Mouse (Mus musculus): ENCODE results near the gene Ccnd1.

Ccnd1 gene

DNA sequence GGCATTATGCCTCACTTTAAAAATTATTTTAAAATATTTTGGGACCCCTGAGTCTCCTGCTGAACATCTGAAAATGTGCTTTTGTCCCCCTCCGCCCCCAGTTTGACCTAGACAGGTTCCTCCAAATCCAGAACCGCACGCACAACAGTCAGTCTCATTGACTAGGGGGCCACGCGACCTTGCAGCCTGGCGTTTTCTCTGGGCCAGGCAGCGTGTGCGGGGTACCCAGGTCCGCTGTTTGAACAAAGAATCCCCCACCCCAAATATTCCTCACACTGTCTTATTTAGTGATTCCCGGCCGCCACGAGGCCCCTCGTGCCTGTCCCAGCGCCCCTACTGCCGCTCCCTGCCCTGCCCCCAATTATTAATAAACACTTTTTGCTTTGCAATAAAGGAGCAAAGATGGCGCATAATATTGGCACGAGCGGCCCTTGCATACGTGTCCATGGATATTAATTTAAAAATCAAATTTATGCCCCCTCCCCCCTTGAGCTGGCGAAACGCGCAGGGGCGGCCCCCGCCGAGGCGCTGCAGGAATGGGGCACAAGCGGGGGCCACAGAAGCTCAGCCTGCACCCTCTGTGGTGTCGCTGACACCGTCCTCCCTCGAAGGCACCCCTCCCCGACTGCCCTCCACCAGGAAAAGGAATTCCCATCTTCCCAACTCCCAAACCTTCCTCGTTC lies 923 bp downstream of the Ccnd1 start:
- peak; percentile 33 for DNase-seq

DNA sequence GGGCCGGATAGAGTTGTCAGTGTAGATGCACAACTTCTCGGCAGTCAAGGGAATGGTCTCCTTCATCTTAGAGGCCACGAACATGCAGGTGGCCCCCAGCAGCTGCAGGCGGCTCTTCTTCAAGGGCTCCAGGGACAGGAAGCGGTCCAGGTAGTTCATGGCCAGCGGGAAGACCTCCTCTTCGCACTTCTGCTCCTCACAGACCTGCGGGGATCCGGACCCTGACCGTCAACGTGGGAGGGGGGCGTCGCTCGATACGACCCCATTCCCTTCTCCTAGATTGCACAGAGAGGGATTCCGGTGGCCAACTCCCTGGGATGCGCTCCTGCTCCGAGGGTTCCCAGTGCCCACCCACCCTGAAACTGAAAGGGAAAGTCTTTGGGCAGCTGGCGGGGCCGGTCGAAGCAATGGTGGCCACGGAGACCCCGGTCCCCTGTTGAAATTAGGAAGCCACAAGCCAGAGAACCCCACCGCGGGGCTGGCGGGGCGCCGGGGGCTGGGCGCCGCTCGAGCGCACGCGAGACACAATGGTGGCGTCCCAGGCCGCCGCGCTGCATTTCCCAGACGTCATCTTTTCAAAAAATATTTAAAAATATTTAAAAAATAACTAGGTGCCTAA lies 1.7 kb downstream of the Ccnd1 start:
- DNase-seq = peak; percentile 61

DNA sequence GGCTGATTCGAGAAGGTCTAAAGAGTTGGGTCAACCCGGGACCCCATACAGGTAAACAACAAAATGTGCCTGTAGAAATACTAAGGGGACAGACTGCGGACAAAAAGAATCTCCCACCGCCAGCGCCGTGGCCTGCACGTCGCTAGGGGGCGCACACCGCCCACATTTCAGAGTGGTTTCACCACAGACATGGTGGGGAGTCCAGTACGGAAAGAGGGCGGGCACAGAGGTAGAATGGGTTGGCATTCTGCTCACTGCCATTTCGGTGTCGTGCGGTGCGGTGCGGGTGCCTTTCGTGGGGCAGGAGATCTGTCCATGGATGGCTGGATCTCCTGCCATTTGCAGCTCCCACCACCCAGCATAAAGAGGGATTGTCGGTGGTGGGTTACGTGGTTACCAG lies 2.2 kb downstream of the Ccnd1 start:
- DNase-seq = peak; percentile 94

DNA sequence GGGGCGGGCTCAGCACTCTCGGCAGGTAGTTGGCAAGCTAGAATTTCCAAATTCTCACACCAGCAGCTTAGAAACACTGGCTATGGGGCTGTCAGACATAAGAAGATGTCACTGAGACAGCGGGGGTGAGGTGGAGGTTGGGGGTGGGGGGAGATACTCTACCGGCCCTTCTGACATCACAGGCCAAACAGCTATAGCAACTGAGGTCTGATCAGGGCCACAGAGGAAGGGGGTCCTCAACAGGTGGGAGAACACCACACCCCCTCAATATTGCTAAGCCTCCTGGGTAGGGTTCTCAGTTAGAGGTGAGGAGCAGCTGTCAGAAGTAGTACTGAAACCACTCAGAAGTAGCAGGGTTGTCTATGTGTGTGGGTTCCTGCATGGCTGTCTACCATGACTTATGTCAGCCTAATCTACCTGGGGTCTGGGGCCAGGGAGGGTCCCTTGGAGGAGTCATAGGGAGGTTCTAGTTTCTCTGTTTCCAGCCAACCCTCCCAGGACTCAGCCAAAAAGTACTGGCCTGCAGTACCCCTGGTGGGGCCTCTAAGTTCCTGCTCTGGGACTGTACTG lies 3.3 kb downstream of the Ccnd1 start:
- no peak for DNase-seq

DNA sequence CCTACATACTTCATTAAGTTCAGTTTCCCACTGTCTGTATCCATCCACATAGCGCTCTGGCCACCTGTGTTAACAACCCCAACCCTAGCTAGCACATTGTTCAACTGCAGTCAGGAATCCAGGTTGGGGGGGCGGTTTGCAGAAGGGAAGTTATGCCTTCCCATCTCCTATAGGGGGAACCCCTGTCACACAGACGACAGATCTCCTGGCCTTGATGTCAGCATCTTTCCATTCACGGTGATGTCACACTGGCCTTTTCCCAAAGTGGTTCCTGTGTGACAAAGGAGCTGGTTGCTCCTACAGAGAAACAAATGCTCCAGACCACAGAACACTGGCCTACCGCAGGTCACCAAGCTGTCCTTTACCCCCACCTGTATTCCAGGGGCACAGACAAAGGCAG lies 4.2 kb downstream of the Ccnd1 start:
- DNase-seq = peak; percentile 43

DNA sequence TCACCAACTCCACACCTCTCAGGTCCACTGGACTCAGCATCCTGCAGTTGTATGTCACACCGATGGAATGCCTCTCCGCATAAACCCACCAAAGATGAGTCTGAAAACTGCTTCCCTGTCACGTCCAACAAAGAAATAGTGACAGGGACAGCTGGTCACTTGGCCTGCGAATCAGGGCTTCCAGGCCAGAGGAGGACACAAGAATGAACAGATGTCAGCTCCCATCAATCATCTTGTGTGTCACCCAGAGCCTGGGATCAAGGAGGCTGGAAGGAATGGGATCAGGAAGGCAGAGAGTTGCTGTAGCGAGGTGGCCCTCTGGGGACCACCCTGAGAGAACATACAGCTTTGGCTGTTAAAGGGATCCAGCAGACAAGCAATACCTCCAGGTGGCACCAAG lies 4.8 kb downstream of the Ccnd1 start:
- no peak for DNase-seq

DNA sequence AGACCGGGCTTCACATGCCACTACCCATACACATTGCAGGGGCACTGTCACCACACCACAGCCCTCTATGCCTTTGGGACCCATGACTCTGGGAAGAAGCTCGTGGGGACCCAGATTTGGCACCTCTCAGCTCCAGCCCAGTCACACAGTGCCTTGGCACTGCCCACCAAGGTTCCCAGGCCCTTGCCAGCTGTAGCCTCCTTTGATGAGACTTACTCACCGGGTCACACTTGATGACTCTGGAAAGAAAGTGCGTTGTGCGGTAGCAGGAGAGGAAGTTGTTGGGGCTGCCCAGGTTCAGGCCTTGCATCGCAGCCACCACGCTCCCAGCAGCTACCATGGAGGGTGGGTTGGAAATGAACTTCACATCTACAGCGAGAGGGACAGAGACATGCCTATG lies 5.9 kb downstream of the Ccnd1 start:
- no peak for DNase-seq

DNA sequence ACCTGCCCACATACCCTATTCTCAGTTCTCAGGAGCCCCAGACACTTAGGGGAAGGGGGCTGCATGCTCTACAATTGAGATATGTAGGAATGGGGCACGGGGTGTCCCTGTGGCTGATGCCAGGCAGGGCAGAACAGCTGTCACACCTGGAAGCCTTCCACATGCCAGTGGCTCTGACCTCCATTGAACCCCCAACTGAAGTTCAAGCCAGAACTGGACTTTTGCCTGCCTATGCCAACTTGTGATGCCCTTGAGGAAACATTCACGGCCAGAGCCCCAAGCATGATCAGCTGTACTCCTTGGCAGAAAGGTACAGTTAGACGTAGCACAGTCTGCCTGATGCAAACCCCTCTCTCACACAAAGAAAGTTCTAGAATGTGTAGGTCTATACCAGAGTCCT lies 6.4 kb downstream of the Ccnd1 start:
- no peak for DNase-seq

DNA sequence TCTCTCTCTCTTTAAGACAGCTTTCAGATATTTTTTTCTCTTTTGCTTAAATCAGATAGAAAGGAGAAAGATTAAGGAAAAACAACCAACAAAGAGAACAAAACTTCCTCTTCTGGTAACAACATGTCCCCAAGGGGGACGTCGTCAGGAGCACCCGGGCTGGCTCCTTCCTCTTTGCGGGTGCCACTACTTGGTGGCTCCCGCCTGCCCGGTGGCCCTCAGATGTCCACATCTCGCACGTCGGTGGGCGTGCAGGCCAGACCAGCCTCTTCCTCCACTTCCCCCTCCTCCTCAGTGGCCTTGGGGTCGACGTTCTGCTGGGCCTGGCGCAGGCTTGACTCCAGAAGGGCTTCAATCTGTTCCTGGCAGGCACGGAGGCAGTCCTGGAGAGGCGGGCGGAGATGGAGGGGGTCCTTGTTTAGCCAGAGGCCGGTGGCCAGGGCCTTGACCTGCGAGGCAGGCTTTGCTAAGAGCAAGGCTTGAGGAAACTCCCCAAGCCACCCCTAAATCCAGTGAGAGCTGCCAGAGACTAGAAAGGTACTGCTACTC lies 7.3 kb downstream of the Ccnd1 start:
- no peak for DNase-seq

DNA sequence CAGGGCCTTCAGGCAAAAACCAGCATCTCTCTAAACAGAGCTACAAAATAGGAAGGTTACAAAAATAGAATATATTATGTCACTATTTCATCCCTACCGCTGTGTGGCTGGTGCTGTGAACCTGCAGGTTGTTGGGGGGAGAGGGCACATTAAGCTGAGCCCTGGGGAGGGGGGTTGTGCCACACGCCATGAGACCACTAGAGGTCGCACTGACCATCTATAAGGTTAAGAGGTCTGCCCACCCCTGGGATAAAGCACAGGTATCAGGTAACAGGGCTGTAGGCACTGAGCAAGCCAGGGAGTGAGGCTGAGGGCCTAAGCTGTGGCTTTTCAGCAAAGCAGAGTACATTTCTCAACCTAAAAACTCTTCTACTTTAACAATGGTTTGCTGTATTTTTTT lies 7.9 kb downstream of the Ccnd1 start:
- peak; percentile 81 for DNase-seq

DNA sequence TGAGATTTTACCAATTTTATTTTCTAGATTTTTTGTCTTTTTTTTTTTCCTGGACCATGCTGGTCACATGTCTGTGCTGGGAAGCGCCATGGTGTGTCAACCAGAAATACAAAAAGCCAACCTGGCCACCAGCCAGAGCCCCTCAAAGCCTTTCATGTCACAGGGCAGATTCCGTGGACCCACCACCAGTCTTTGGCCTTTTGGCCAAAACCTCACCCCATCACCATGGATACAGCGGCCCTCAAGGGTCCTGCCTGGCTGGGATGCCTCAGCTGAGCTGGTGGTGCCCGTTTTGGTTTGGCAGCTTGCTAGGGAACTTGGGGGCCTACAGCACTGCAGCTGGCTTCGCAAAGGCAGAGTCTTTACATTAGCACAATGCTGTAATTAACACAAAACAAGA lies 9.8 kb downstream of the Ccnd1 start:
- no peak for DNase-seq

DNA sequence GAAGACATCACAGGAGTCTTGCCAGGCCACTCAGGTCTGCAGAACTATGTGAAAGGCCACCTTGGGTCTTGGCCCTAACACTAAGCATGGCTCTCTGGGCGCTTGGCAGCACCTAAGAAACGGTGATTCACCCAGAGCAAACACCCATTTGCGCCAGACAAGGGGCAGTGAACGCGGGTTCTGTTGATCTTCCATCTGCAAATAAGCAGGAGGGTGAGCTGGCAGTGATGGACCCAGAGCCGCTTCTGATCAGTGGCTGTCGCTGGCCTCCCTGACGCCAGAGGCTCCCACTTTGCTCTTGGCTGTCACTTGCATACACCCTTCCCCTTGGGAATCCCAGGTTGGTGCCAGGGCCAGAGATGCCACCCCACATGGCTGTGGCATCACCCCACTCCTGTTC lies 10.2 kb downstream of the Ccnd1 start:
- no peak for DNase-seq

DNA sequence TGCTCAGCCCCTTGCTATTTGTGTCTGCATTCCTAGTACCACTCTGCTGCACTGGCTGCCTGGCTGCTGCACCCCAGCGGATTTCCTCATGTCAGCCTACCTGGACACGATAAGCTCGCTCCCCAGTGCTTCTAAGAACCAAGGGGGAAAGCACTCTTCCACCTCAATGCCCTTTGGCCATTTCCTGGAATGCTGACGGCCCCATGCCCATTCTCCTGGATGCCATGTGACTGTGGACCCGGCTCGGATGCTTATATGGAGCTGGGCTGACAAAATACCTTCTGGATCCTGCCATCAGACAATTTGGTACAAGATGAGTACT lies 10.9 kb downstream of the Ccnd1 start:
- no peak for DNase-seq

DNA sequence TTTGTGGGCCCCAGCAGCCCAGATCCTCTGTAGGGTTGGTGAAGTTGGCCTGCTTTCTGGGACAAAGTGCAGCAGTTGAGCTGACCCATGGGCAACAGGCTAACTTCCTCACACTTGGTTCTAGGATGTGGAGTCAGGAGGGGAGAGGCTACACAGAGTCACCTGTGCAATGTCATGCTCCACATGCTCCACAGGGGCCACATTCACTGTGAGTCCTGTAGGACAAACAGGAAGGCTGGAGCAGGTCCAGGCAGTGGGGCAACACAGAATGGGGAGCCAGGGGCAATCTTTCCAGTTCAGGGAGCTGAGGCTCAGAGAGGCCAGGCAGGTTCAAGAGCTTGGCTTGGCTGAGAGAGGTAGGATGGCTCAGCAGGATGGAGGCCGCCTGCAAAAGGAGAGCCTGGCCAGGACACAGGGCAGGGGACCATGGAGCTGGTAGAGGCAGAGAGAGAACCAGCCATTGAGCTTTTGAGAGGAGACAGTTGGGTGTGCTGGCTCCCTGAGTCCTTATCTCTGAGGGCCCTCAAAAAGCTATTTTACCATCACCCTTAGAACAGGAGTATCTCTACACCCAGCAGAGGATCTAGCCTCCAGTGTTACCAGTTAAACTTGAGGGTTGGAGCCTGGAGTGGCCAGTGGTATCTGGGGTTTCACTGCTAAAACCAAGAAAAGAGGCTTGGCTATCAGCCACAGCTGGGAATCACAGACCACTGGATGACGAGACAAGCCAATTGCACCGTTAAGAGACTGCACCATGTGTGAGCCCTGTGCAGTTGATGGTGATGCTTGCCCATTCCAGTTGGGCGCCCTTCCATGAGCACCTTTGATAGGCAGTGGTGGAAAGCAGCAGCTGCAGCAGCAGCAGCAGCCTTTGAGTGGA lies 11.5 kb downstream of the Ccnd1 start:
- DNase-seq = no peak

DNA sequence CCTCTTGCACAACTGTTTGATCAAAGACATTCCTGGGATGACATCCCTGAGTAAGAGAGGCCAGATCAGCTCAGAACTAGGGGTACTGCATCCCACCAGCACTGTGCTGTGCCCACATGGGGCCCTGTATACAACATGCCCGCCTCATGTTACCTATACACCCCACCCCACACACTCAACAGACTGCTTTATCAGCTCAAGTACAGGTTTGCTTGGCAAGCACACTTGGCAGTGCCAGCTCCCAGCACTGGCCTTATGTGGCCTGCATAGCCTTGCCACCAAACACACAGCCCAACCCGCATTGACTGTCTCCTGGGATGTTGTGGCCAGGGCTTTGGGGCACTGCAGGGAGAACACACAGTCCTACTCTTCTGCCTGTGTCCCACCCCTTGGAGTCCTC lies 12.1 kb downstream of the Ccnd1 start:
- DNase-seq = no peak

DNA sequence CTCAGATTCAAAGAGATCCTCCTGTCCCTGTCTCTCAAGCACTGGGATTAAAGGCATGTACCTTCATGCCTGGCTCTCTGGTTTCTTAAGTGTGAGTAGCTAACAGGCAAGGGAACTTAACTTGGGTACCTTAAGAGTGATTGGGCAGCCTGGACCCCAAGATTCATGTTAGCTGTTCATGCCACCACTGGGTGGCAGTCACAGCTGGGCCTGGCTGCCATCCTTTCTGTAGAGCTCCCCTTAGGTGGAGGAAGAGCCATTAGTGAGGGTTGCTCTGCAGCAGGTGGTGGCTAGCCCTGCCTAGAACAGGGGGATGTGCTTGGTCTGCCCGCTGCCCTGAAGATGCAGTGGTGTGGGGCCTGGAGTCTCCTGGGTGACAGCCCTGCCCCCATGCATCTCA lies 20.9 kb downstream of the Ccnd1 start:
- no peak for DNase-seq

DNA sequence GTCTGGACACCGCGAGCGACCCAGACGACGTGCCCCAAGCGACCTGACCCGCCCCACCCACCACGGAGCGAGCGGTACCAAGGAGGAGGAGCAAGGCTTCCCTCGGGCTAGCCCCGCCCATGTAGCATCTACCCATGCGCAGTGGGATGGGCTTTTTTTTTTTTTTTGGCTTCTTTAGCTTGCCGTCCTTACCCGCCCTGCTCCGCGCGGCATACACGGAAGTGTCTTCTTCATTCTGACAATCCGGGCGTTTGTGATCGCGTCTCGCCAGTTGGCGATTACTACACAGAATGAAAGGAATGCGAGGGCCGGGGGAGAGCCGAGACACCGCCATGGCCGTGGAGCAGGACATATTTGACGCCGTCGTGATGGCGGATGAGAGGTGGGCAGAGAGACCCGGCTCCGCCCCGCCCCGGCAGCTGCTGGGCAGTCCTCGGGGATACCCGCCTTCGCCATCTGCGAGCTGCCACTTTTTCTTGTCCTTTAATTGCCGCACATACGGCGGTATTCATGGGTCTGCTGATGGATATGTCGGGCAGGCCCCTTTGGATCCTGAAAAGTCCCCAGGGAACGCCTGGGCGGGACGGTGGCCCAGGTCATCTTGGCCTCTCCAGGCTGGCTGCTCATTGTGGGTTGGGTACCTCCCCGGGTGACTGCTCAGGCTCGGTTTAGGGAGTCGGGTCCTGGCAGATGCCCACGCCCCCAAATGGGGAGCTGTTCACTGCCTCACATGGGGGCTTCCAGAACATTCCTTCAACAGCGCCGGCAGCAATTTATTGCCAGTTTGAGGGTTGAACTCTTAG lies 24.6 kb downstream of the Ccnd1 start, which contains the start of gene LTO1:
Gene LTO1 (plus strand): TSS at position 153 of the 803 bp plus-strand sequence.
- DNase-seq = peak; percentile 92

DNA sequence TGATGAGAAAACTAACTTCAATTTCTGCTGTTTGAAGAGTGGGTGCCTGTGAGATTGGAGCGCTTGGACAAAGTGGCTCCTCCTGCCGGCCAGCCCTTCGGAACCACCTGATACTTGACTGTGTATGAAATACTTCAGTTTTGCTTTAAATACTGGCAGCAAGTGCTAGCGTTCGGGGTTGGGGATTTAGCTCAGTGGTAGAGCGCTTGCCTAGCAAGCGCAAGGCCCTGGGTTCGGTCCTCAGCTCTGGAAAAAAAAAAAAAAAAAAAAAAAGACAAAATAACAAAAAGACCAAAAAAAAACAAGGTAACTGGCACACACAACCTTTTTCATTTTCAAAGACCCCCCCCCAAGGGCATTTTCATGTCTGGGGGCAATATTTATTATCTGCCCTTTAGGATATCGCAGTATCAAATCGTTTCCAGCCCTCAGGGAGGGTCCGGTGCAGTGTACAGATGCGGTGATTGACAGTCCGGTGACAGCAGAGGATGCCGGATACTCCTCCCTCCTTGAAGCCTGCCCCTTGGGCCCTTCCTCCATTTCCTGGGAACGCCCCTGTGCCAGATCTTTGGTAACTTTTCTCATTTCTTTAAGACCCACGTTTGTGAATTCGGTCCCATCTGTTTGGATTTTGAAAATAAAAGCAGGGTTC lies 25.3 kb downstream of the Ccnd1 start:
- peak; percentile 32 for DNase-seq

DNA sequence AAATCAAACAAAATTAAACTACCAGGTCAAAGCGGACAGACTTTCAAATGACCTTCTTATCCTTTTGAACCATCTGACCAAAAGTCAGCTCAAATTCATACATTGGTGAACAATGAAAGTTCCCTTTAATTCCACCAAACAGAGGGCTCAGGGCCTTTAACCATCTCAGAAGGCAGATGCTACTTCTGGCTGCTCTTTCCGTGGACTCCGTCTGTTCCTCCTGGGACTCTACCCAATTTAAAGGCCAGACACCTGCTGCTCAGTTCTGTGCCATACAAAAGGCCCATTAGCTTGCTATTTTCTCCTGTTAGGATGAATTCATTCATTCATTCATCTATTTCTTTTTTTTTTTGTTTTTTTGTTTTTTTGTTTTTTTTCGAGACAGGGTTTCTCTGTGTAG lies 26.8 kb downstream of the Ccnd1 start:
- DNase-seq = no peak

DNA sequence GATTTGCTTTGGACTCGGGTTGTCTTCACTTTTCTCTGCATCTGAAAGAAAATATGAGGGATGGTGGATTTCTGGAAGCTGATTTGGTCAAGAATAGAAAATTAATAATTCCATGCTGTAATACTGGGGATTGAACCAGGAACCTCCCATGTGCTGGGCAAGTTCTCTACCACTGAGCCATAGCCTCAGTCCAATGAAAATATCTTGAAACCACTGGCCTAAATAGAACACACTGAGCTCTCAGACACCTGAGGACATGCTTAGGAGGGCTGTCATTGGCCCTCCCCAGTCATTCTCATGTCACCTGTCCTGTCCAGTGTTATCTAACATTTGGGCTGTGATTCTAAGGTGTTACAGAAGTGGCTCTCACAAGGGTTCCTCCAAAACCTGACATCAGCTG lies 28.6 kb downstream of the Ccnd1 start:
- no peak for DNase-seq

DNA sequence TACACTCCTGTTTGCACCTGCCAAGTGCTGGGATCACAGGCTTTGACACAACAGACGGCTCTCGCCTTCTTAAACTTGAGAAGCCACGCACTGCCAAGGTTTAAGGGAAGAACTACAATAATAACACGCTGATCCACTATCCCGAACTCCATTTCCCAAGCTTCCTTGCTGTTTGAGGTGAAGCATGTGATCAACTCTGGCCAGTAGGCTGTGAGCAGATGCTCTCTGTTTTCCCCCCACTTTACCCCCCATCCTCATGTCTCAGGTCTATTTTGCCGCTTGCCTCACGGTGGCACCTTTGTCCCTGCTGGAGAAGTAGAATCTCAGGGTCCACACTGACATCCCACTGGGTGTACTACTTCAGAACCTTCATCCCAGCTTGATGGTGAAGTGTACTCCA lies 31.0 kb downstream of the Ccnd1 start:
- no peak for DNase-seq

DNA sequence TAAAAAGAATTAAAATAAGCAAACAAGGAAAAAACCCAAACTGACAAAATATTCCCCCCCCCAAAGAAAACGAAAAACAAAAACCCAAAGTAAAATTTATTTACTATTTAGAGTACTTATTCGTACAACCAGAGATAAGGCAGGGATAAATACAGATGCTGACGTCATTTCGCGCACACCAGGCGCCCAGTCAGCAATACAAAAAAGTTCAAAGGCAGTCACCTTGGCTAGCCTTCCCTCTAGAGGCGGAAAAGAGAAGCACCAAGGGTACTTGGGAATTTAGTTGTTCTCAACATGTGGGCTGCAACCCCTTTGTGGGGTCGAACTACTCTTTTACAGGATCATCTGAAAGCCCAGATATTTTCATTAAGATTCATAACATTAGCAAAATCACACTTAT lies 31.9 kb downstream of the Ccnd1 start:
- no peak for DNase-seq

All from thymus, postnatal 4 days (tissue).